Mouse (Mus musculus) cortical plate, adult 2 months (tissue): ENCODE measurements at regions not wholly inside any gene's neighbourhood (a gene's known extent, or its start where the extent isn't known, plus 50 kb on each side); places are given as distances from the start of the nearest gene placed in this dataset.

Experiments used
- CTCF ChIP-seq: fragments of 200-500 bp; IDR thresholded peaks from 2 replicates; pipeline ENCODE4 v1.5.1; 2011; ENCODE audit warnings: mild to moderate bottlenecking, control low read depth, low read length; ENCODE audit not compliant: insufficient read depth; ENCODE audit errors: extremely low read depth
- POLR2A ChIP-seq: fragments of 200-500 bp; IDR thresholded peaks from 2 replicates; pipeline ENCODE4 v1.6.1; 2011; ENCODE audit warnings: mild to moderate bottlenecking, low read length, control low read depth; ENCODE audit not compliant: insufficient read depth; ENCODE audit errors: extremely low read depth

GRCm38 (mm10) chr1:143286274-143286967 is 354.0 kb upstream of the B3galt2 start:
- TF ChIP-seq POLR2A, result no peak
- no peak for TF ChIP-seq CTCF
